Mouse (Mus musculus): Measurements from ENCODE around the gene Enox1. TPM values are rescaled to one million over a fixed set of nuclear protein-coding genes. Genes with fewer than 3 reads are reported as not detected.
A peak's percentile ranks its signal among the peaks of the same experiment; 100 is the strongest.

Enox1 gene
- polyA plus RNA-seq, 1 experiment from 2014 or later: 6.6 TPM

GRCm38 (mm10) chr14:77183491-77183890, 26.9 kb downstream of the Enox1 start:
- 88% methylated on average over 5 of the region's 5 CpGs for WGBS
- Histone ChIP-seq H3K4me3 (replicated peaks; ENCODE audit: low read depth, low read length) (no peak overlapping the region), H3K27me3 (ENCODE audit: insufficient read depth, low read length) (no peaks in the 10 kb centered on the region), H3K4me2 (ENCODE audit: low read length) (no peak overlapping the region), H3K9ac (ENCODE audit: low read depth, low read length) (no peak overlapping the region), H3K36me3 (ENCODE audit: insufficient read depth, low read length) (no peaks in the 10 kb centered on the region), H3K9me3 (replicated peaks; ENCODE audit: low read length) (no peaks in the 10 kb centered on the region), H3K4me1 (replicated peaks; ENCODE audit: insufficient read depth, low read length) (no peaks in the 10 kb centered on the region), H3K27ac (no peak overlapping the region)
- TF ChIP-seq CTCF (IDR thresholded peaks at IDR 0.05; ENCODE audit: low read depth): no peak
- no peak for DNase-seq (ENCODE audit: low spot score)
- ATAC-seq (replicated peaks; ENCODE audit: low FRiP score, low read depth): no peak

GRCm38 (mm10) chr14:77190158-77190557, 33.6 kb downstream of the Enox1 start:
- Histone ChIP-seq H3K4me2 (ENCODE audit: low read length) (no peak overlapping the region), H3K9me3 (replicated peaks; ENCODE audit: low read length) (no peaks in the 10 kb centered on the region), H3K4me3 (replicated peaks; ENCODE audit: low read depth, low read length) (no peak overlapping the region), H3K27ac (no peak overlapping the region), H3K4me1 (replicated peaks; ENCODE audit: insufficient read depth, low read length) (no peaks in the 10 kb centered on the region), H3K9ac (ENCODE audit: low read depth, low read length) (no peak overlapping the region), H3K36me3 (ENCODE audit: insufficient read depth, low read length) (no peaks in the 10 kb centered on the region), H3K27me3 (ENCODE audit: insufficient read depth, low read length) (no peaks in the 10 kb centered on the region)
- ATAC-seq (replicated peaks; ENCODE audit: low FRiP score, low read depth) (no peak), DNase-seq (ENCODE audit: low spot score) (peak; percentile 14)
- no peak for TF ChIP-seq CTCF (IDR thresholded peaks at IDR 0.05; ENCODE audit: low read depth)
- WGBS: 47% methylated on average over 2 of the region's 2 CpGs

- Histone ChIP-seq H3K4me3 (replicated peaks; ENCODE audit: low read depth, low read length) (no peak overlapping the region), H3K4me1 (replicated peaks; ENCODE audit: insufficient read depth, low read length) (no peaks in the 10 kb centered on the region), H3K27ac (no peak overlapping the region), H3K36me3 (ENCODE audit: insufficient read depth, low read length) (no peaks in the 10 kb centered on the region), H3K9ac (ENCODE audit: low read depth, low read length) (no peak overlapping the region), H3K9me3 (replicated peaks; ENCODE audit: low read length) (no peaks in the 10 kb centered on the region), H3K4me2 (ENCODE audit: low read length) (no peak overlapping the region; the same call in 1 of the 2 replicates), H3K27me3 (ENCODE audit: insufficient read depth, low read length) (no peaks in the 10 kb centered on the region)
- DNase-seq (ENCODE audit: low spot score) (peak; percentile 80), ATAC-seq (replicated peaks; ENCODE audit: low FRiP score, low read depth) (no peak; the same call in 1 of the 2 replicates)
- WGBS: 14% methylated on average over 18 of the region's 18 CpGs
- no peak for TF ChIP-seq CTCF (IDR thresholded peaks at IDR 0.05; ENCODE audit: low read depth)
Measured at GRCm38 (mm10) chr14:77195314-77196020, 38.9 kb downstream of the Enox1 start.

- no peaks in the 10 kb centered on the region for H3K27me3 ChIP-seq (ENCODE audit: insufficient read depth, low read length)
- H3K9me3 ChIP-seq (replicated peaks; ENCODE audit: low read length): no peaks in the 10 kb centered on the region
- H3K4me2 ChIP-seq (ENCODE audit: low read length): no peak overlapping the region
- H3K36me3 ChIP-seq (ENCODE audit: insufficient read depth, low read length): no peaks in the 10 kb centered on the region
- ATAC-seq (replicated peaks; ENCODE audit: low FRiP score, low read depth) (peak; percentile 69), DNase-seq (ENCODE audit: low spot score) (peak; percentile 82)
- no peak for TF ChIP-seq CTCF (IDR thresholded peaks at IDR 0.05; ENCODE audit: low read depth)
- no peaks in the 10 kb centered on the region for H3K4me1 ChIP-seq (replicated peaks; ENCODE audit: insufficient read depth, low read length)
- H3K9ac ChIP-seq (ENCODE audit: low read depth, low read length): no peak overlapping the region
- WGBS: 27% methylated on average over 3 of the region's 3 CpGs
- H3K27ac ChIP-seq: 0 out of 2 replicates have a peak overlapping the region, but pooled peaks have one; percentile 10
- no peak overlapping the region for H3K4me3 ChIP-seq (replicated peaks; ENCODE audit: low read depth, low read length)
Measured at GRCm38 (mm10) chr14:77196246-77196645, 39.7 kb downstream of the Enox1 start.

GRCm38 (mm10) chr14:77197414-77197915, 40.9 kb downstream of the Enox1 start:
- Histone ChIP-seq H3K9ac (ENCODE audit: low read depth, low read length) (no peak overlapping the region), H3K27me3 (ENCODE audit: insufficient read depth, low read length) (no peaks in the 10 kb centered on the region), H3K27ac (no peak overlapping the region), H3K4me2 (ENCODE audit: low read length) (no peak overlapping the region), H3K9me3 (replicated peaks; ENCODE audit: low read length) (no peaks in the 10 kb centered on the region), H3K36me3 (ENCODE audit: insufficient read depth, low read length) (no peaks in the 10 kb centered on the region), H3K4me1 (replicated peaks; ENCODE audit: insufficient read depth, low read length) (no peaks in the 10 kb centered on the region), H3K4me3 (replicated peaks; ENCODE audit: low read depth, low read length) (no peak overlapping the region)
- no peak for TF ChIP-seq CTCF (IDR thresholded peaks at IDR 0.05; ENCODE audit: low read depth)
- no peak for DNase-seq (ENCODE audit: low spot score)
- no peak for ATAC-seq (replicated peaks; ENCODE audit: low FRiP score, low read depth)
- 87% methylated on average over 2 of the region's 2 CpGs for WGBS

DNA sequence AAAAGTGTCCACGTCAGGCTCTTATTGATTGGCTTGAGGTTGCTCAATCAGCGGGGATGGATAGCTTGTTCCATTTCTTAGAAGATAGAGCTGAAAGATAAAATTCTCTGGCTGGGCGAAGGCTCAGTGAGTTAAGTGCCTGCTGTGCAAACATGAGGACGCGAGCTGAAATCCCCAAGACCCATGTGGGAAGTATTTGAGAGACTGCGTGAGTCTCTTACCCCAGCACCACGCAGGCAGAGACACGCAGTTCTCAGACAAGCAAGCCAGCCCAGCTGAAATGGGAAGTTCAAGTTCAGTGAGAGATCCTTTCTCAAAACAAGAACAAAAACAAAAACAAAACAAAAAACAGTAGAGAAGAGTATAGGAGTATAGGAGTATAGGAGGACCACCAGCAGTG, 54.3 kb downstream of the Enox1 start:
- TF ChIP-seq CTCF (IDR thresholded peaks at IDR 0.05; ENCODE audit: low read depth): no peak
- no peak overlapping the region for H3K9ac ChIP-seq (ENCODE audit: low read depth, low read length)
- no peak overlapping the region for H3K27ac ChIP-seq
- no peaks in the 10 kb centered on the region for H3K36me3 ChIP-seq (ENCODE audit: insufficient read depth, low read length)
- no peak for ATAC-seq (replicated peaks; ENCODE audit: low FRiP score, low read depth)
- 83% methylated on average over 8 of the region's 8 CpGs for WGBS
- H3K9me3 ChIP-seq (replicated peaks; ENCODE audit: low read length): no peaks in the 10 kb centered on the region
- no peaks in the 10 kb centered on the region for H3K4me1 ChIP-seq (replicated peaks; ENCODE audit: insufficient read depth, low read length)
- H3K4me3 ChIP-seq (replicated peaks; ENCODE audit: low read depth, low read length): no peak overlapping the region
- H3K27me3 ChIP-seq (ENCODE audit: insufficient read depth, low read length): no peaks in the 10 kb centered on the region
- no peak for DNase-seq (ENCODE audit: low spot score)
- H3K4me2 ChIP-seq (ENCODE audit: low read length): no peak overlapping the region

All from kidney, postnatal 0 days (tissue).